Mouse (Mus musculus) spleen, adult 2 months (tissue): Measurements from ENCODE around the gene Mrps10.

Experiments used
- CTCF ChIP-seq: fragments of 200-500 bp; IDR thresholded peaks from 2 replicates; pipeline ENCODE4 v1.5.1; 2011; ENCODE audit warnings: mild to moderate bottlenecking, inconsistent platforms; ENCODE audit not compliant: insufficient read depth, insufficient read length, insufficient replicate concordance; ENCODE audit errors: extremely low read depth
- POLR2A ChIP-seq: fragments of 200-500 bp; IDR thresholded peaks from 2 replicates; pipeline ENCODE4 v1.6.1; 2011; ENCODE audit warnings: low read depth, low read length, inconsistent platforms

DNA sequence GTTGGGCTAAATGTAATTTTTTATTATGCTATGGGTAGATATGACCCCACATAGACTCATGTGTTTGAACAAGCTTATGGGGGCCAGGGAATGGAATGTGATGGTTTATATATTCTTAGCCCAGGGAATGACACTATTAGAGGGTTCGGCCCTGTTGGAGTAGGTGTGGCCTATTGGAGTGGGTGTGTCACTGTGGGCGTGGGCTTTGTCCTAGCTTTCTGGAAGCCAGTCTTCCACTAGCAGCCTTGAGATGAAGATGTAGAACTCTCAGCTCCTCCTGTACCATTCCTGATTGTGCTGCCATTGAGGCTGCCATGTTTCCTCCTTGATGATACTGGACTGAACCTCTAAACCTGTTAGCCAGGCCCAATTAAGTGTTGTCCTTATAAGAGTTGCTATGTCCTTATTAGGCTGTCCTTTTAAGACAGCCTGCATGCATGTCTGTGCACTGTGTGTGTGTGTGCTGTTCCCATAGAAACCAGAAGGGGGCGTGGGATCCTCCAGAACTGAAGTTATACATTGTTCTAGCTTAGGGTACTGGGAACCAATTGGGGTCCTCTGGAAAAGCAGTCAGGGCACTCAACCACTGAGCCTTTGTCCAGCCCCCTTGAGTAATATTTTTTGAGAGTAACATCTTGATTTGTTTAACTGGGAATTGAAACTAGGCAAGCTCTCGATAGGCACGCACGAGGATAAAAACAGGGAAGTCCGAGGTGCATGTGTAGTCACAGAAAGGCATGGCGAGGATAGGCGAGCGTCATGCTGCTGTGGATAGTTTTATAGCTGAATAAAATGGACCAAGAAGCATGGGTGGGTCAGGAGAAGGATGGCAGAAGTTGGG, 39.2 kb downstream of the Mrps10 start:
- TF ChIP-seq CTCF, result no peak
- no peak for TF ChIP-seq POLR2A
